Mouse (Mus musculus) neural tube, embryonic 10.5 days (tissue): ENCODE results near the gene Cmtm4.

Source experiments
- DNase-seq: peaks from one replicate; pipeline ENCODE4 v3.0.0-alpha.2; 2017; ENCODE audit warnings: low spot score; ENCODE audit errors: extremely low spot score

Cmtm4 gene

GRCm38 (mm10) chr8:104411468-104411867, 15.9 kb upstream of the Cmtm4 start:
- DNase-seq = no peak

DNA sequence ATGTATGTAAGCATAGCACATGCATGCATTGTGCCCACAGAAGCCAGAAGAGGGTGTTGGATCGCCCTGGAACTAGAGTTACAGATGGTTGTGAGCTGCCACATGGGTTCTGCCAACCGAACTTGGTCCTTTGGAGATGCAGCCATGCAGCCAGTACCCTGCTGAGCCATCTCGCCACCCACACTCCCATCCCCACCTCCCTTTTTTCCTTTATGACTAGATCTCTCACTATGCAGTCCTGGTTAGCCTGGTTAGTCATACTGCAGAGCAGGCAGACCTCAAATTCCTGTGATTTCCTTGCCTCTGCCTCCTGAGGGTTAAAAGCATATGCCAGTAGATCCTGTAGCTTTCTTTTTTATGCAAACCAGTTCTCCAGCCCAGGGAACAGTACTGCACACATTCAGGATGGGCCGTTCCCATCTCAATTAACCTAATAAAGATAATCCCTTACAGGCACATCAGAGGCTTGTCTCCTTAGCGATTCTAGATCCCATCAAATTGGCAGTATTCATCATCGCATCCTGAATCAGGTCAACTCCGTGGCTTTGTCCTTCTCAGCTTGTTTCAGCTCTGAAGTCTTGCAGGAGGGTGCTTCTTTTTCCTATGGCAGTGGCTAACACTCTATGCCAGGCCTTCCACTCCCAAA, 15.1 kb upstream of the Cmtm4 start:
- DNase-seq = no peak

DNA sequence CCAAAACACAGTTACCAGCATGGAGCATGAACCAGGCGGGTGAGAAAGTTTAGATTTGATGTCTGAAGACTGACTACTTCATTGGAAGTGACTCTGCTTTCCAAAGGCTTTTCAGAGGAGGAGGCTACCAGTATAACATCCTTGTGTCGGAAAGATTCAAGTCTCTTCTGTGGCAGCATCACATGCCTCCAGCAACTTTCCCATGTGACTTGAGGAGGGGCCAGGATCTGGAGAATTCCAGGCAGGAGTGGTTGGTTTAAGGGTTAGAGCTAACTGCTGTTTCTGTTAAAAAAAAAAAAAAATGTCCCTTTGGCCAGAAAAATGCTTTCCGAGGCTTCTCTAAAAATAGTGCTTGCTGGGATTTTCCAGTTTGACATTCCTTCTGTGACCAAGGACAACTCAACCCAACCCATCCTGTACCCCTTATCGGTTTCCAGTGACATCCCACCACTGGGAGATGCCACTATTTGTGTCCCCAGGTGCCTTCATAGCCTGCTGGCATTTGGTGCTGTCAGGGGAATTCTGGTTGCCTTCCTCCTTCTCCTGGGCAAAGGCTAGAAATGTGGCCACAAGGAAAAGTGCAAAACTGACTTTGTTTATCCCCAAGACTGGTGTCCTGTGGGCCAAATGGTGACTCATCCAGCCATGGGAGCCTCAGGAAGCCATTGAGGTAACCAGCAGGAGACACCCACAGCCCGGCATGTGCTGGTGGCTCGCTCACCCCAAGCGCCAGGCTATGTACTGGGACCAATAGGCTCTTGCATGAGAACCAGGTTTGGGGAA, 12.9 kb upstream of the Cmtm4 start:
- DNase-seq = no peak

DNA sequence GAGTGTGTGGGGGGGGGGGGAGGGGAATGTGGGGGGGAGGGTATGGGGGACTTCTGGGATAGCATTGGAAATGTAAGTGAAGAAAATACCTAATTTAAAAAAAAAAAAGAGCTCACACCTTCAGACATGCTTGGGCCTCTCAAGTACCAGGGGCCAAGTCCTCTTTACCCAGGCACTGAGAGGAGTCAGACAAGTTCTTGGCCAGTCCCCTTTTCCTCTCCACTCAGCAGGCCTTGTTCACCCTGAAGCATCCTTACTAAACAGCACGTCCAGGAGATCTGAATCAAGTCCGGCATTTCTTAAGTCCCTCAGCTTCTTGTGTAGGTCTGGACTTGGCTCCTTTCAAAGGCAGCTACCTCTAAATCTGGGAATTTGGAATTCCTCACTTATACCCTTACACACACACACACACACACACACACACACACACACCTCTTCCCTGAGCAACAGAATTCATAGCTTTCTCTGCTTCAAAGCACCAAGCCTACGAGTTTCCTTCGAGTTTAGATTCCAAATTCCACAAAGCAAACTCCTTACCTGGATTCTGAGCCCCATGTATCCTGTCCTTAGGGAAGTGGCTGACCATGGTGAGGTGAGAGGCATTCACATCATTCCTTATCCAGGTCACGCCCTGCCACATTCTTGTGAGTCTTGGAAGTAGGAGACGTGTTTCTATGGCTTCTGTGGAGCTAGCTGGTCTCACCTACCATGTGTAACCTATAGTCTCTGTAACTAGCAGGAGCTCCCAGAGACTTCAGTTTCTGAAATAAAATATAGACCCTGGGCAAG, 10.9 kb upstream of the Cmtm4 start:
- no peak for DNase-seq

DNA sequence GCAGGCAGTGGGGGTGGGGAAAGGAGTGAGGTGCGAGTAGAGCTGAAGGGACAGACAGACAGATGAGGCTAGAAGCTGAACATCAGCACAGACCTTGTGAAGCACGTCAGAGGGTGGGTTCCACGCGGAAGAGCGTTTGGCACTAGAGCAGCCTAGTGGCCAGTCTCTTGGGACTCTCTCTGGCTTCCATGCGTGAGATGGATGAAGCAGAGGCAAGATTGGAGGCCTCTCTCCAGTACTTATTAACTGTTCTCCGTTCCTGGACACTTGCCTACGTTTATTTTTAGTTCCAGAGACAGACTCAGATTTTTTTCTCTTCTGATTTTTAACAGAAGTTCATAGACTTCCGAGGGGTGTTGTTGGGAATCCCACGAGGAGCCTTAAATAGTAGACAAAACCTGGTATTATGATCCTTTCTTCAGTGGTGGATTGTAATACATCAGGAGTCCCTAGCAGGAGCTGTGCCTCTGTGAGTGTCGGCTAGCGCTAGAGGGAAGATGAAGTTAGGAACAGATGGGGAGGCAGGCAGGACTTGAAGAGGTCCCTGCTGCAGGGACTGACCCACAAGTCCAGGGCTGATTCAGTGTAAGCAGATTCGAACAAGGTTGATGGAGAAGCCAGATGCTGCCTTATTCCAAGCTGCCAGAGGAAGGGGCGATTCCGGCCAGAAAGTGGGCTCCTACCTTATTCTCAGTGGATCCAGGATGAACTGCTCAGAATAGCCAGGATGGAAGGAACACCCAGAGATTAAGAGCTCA, 10.0 kb upstream of the Cmtm4 start:
- DNase-seq = no peak

DNA sequence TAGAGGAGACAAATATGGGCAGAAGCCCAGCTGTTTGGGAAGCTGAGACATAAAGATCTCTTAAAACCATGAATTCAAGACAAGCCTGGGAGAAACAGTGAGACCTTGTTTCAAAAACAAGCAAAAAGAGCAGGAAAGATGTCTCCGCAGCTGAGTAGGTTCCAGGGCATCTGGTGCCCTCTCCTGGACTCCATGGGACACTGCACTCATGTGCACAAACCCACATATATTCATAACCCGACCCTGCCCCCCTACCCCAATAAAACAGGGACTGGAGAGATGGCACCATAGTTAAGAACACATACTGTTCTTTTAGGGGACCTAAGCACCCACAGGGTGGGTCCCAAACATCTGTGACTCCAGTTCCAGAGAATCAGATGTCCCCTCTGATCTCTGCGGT, 8.0 kb upstream of the Cmtm4 start:
- DNase-seq = no peak

- DNase-seq = peak; percentile 73
These were observed 555 bp downstream of the Cmtm4 start for GRCm38 (mm10) chr8:104394801-104395702.

DNA sequence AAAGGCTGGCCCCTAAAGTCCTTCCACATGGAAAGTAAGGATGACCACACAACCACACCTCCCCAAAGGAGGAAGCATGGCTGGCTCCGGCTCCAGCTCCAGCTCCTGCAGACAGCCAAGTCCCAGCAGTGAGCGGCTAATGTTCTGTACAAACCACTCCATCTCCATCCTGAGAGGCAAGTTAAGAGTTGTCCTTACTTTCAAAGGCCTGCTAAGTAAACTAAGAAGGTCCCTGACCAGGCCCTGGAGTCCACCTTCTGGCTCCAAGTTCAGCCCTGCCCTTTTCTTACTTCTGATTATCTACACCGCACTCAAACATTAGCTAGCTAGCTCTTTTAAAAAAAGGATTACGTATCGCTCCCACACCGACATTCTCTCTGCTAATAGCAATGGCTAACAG, 1.8 kb downstream of the Cmtm4 start:
- DNase-seq = no peak

- DNase-seq = no peak
These were observed 2.5 kb downstream of the Cmtm4 start for GRCm38 (mm10) chr8:104393139-104393538.

- no peak for DNase-seq
These were observed 5.4 kb downstream of the Cmtm4 start for GRCm38 (mm10) chr8:104390245-104390644.

DNA sequence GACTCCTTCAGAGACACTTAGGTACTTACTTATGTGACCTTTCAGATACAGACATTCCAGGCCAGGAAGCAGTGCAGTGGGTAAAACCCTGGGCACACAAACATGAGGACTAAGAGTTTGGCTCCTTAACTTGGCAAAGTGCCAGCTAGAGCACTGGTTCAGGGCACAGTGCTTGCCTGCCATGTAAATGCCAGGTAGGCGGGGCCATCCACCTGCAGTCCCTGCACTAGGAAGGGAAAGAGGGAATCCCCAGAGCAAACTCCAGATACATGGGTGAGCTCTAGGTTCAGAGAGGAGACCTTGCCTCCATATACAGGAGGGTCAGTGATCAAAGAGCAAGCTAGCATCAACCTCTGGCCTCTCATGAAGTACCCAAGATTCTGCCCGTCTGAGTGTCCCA, 7.6 kb downstream of the Cmtm4 start:
- no peak for DNase-seq

GRCm38 (mm10) chr8:104387501-104387900, 8.1 kb downstream of the Cmtm4 start:
- no peak for DNase-seq

GRCm38 (mm10) chr8:104386693-104387092, 8.9 kb downstream of the Cmtm4 start:
- DNase-seq = no peak

DNA sequence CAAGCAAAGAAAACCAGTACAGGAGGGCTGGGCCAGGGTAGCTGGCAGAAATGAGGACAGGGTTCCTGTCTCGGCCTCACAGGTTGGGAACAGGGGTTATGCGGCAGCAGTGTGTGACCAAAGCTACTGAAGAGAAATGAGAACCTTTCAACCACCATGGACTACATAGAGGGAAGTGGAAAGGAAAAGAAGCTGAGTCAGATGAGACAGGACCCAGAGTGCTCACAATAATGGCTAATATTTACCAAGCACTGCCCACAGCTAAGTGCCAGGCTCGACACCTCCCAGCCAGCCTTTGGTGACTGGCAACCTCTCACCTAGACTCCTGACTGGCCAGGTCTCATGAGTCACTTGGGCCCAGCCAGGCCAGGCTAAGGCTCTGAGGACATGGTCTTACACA, 11.6 kb downstream of the Cmtm4 start:
- DNase-seq = no peak

DNA sequence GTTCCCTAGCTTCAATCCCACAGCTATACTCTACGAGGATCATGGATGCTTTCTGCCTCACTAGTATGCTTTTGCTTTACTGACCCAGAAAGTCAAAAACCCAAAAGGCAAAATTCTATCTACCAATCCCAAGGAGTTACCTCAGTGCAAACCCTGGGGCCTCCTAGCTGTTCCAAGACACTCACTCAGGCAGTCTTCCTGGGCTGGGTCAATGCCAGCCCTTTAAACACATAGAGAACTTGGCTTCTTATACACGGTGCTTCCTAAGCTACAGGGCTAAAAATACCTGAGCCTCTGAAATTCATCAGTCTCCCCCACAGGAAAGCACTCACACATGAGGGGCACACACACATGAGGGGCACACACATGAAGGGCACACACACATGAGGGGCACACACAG, 12.3 kb downstream of the Cmtm4 start:
- no peak for DNase-seq

- DNase-seq = no peak
These were observed 14.6 kb downstream of the Cmtm4 start for GRCm38 (mm10) chr8:104380961-104381411.

DNA sequence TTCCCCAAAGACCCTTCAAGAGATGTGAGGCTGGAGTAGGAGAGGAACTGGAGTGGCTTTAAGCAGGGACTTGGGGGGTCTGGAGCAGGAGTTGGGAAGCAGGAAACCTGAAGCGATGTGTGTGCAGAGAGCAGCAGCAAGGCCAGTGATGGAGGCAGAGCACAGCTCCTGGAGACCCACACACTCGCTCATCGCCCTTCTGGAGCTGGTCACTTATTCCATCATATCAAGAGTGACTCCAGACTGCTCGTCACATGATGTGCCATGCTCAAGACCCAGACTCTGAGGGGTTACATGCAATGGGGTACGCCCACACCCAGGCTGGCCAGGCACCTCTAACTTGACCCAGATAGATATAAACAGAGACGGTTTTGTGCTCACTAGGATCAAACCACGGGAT, 15.3 kb downstream of the Cmtm4 start:
- no peak for DNase-seq

GRCm38 (mm10) chr8:104379301-104379836, 16.2 kb downstream of the Cmtm4 start:
- peak; percentile 53 for DNase-seq

DNA sequence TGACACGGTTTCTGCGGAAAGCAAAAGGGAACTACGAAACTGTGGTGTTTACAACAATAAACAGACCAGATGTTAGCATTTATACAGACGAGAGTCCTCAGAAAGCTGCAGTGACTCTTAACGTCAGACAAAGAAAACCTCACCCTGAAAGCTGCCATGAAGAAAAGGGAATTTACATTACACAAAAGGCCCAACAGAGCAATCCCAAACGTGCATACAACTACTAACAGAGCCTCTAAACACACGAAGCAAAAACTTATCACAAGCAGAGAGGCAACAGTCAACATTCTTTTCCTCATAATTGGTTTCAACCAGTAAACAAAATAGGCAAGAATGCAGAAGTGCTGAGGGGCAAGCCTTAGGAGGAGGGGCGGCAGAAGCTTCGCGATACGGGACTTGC, 18.9 kb downstream of the Cmtm4 start:
- no peak for DNase-seq

GRCm38 (mm10) chr8:104375959-104376358, 19.6 kb downstream of the Cmtm4 start:
- DNase-seq = no peak
